Mouse (Mus musculus): ENCODE measurements around the gene Anks3.

- no peak for TF ChIP-seq POLR2A (IDR thresholded peaks at IDR 0.05; ENCODE audit: control insufficient read depth in 1 of 2, insufficient read depth in 1 of 2, low read depth in 1 of 2, low read length in 2 of 2, poor library complexity in 1 of 2)
- no peak for TF ChIP-seq ETS1 (IDR thresholded peaks at IDR 0.05; ENCODE audit: low read depth, low read length)
- no peak for TF ChIP-seq TBP (IDR thresholded peaks at IDR 0.05; ENCODE audit: low read depth, low read length)
- TF ChIP-seq MYC (IDR thresholded peaks at IDR 0.05; ENCODE audit: low read depth, low read length) = no peak
- no peak for TF ChIP-seq RAD21 (IDR thresholded peaks at IDR 0.05; ENCODE audit: low read depth, low read length)
- TF ChIP-seq USF1 (IDR thresholded peaks at IDR 0.05; ENCODE audit: low read depth, low read length) = no peak
- TF ChIP-seq CTCF (IDR thresholded peaks at IDR 0.05 in 2 of 3, conservative IDR thresholded peaks at IDR 0.05 in 1 of 3; ENCODE audit: control insufficient read depth in 1 of 3, insufficient read depth in 1 of 3, low read depth in 2 of 3, low read length in 3 of 3, poor library complexity in 1 of 3, severe bottlenecking in 1 of 3) = no peak
- TF ChIP-seq TCF12 (IDR thresholded peaks at IDR 0.05; ENCODE audit: low read depth, low read length) = no peak
- no peak for TF ChIP-seq BHLHE40 (IDR thresholded peaks at IDR 0.05; ENCODE audit: borderline replicate concordance, low read depth, low read length)
These were observed 50.9 kb downstream of the Anks3 start for GRCm38 (mm10) chr16:4912907-4913782.
